Mouse (Mus musculus) forebrain, embryonic 16.5 days (tissue): Measurements from ENCODE around the gene Tpp2. TPM values are rescaled to one million over a fixed set of nuclear protein-coding genes. Genes with fewer than 3 reads are reported as not detected.

Source experiments
- ATAC-seq: fragments of 200-750 bp; cut with Nextera tagmentation; 2 replicates; pipeline ENCODE4 v1.8.0; 2017; ENCODE audit warnings: mild to moderate bottlenecking, moderate library complexity
- H3K27ac ChIP-seq: fragments of 300-500 bp; sonication (generic); 2 replicates; pipeline ENCODE4 v1.5.1; 2014; ENCODE audit warnings: low read length, control low read depth
- H3K27me3 ChIP-seq: fragments of 300-500 bp; sonication (generic); replicated peaks from 2 replicates; pipeline ENCODE4 v1.6.1; 2014; ENCODE audit warnings: low read length; ENCODE audit not compliant: control insufficient read depth, insufficient read depth
- H3K36me3 ChIP-seq: fragments of 300-500 bp; sonication (generic); 2 replicates; pipeline ENCODE4 v1.6.1; 2014; ENCODE audit not compliant: control insufficient read depth, insufficient read depth
- H3K4me1 ChIP-seq: fragments of 300-500 bp; sonication (generic); replicated peaks from 2 replicates; pipeline ENCODE4 v1.6.1; 2014; ENCODE audit warnings: low read length; ENCODE audit not compliant: control insufficient read depth, insufficient read depth
- H3K4me2 ChIP-seq: fragments of 300-500 bp; sonication (generic); 2 replicates; pipeline ENCODE4 v1.6.1; 2014; ENCODE audit warnings: mild to moderate bottlenecking, low read length, control low read depth
- H3K4me3 ChIP-seq: fragments of 300-500 bp; sonication (generic); replicated peaks from 2 replicates; pipeline ENCODE4 v1.5.1; 2014; ENCODE audit warnings: mild to moderate bottlenecking, low read length, control low read depth
- H3K9ac ChIP-seq: fragments of 300-500 bp; sonication (generic); replicated peaks from 2 replicates; pipeline ENCODE4 v1.6.1; 2014; ENCODE audit warnings: low read depth, low read length, control low read depth
- H3K9me3 ChIP-seq: fragments of 300-500 bp; sonication (generic); 2 replicates; pipeline ENCODE4 v1.6.1; 2016; ENCODE audit warnings: low read length; ENCODE audit not compliant: control insufficient read depth
- WGBS: fragments of 180-500 bp; shearing (Covaris S2); extraction: QIAGEN DNeasy Blood & Tissue Kit; methylation state at CpG from one replicate; pipeline ENCODE4 v1.1.7; 2014; 5-methylcytosine and 5-hydroxymethylcytosine counted together
- polyA plus RNA-seq: library from polyadenylated mRNA; unstranded; fragments of >200 nt; fragmentation: Nextera tagmentation; extraction: Ambion mirVana; gene quantifications from 2 replicates; pipeline ENCODE4 v1.2.1, GENCODE M21; 2015

Gene Tpp2
- polyA plus RNA-seq, 1 experiment from 2014 or later: 58.6 TPM

DNA sequence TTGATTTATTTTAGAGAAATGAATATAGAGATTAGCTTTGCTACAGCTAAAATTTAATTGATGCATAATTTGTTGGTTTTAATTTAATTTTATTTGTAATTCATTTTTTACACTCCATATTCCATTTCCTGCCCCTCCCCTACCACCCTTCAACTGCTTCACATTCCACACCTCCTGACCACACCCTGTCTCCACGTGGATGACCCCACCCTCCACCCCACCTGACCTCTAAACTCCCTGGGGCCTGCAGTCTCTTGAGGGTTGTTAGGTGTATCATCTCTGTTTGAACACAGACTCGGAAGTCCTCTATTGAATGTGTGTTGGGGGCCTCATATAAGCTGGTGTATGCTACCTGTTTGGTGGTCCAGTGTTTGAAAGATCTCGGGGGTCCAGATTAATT lies 37.6 kb downstream of the Tpp2 start:
- Histone ChIP-seq H3K9me3 (no peaks in the 10 kb centered on the region), H3K27me3 (no peaks in the 10 kb centered on the region), H3K9ac (no peak overlapping the region), H3K4me2 (no peak overlapping the region), H3K36me3 (peaks cover 5% of the 10 kb centered on the region), H3K4me1 (no peaks in the 10 kb centered on the region), H3K27ac (no peak overlapping the region), H3K4me3 (no peak overlapping the region)
- WGBS: 80% methylated on average over 3 of the region's 3 CpGs
- no peak for ATAC-seq

DNA sequence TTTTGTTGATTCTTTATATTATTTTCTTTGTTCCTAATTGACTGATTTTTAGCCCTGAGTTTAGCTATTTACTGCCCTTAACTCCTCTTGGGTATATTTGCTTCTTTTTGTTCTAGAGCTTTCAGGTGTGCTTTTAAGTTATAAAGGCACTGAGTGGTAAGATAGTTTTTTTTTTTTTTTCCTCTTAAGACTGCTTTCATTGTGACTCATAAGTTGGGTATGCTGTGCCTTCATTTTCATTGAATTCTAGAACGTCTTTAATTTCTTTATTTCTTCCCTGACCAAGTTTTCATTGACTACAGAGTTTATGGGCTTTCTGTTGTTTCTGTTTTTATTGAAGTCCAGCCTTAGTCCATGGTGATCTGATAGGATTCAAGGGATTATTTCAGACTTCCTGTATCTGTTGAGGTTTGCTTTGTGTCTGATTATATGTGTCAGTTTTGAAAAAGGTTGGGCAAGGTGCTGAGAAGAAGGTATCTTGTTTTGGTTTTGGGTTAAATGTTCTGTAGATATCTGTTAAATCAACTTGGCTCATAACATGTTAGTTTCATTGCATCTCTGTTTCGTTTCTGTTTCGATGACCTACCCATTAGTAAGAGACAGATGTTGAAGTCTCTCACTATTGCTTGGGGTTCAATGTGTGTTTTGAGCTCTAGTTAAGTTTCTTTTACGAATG lies 63.6 kb downstream of the Tpp2 start:
- H3K4me3 ChIP-seq: no peak overlapping the region
- no peak overlapping the region for H3K27ac ChIP-seq
- peaks cover 38% of the 10 kb centered on the region for H3K36me3 ChIP-seq
- no peak overlapping the region for H3K9ac ChIP-seq
- ATAC-seq: no peak
- H3K27me3 ChIP-seq: no peaks in the 10 kb centered on the region
- no peak overlapping the region for H3K4me2 ChIP-seq
- H3K9me3 ChIP-seq: 0 out of 2 replicates have a peak, but pooled peaks cover 2% of the 10 kb centered on the region
- 94% methylated on average over 4 of the region's 4 CpGs for WGBS
- no peaks in the 10 kb centered on the region for H3K4me1 ChIP-seq

DNA sequence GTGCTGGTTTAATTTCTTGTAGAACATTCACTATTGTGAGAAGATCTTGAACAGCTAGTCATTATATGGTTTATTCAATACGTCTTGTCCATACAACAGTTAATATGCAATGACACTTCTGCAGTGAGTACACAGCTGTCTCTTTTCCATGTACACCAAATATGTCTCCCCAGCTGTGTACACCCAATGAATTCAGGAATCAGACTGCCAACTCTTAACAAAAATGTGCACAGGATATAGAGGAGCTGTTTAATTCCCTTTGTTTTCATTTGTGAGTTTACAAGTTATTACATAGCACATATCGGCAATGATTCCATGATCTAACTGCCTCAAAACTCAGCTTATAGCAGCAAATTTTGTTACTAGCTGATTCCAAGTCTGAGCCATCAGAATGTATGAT lies 71.1 kb downstream of the Tpp2 start:
- Histone ChIP-seq H3K27ac (no peak overlapping the region), H3K9ac (no peak overlapping the region), H3K27me3 (no peaks in the 10 kb centered on the region), H3K36me3 (peaks cover 9% of the 10 kb centered on the region), H3K4me1 (no peaks in the 10 kb centered on the region), H3K4me3 (no peak overlapping the region), H3K9me3 (no peaks in the 10 kb centered on the region), H3K4me2 (no peak overlapping the region)
- no peak for ATAC-seq
- WGBS: 96% methylated on average over 2 of the region's 2 CpGs

DNA sequence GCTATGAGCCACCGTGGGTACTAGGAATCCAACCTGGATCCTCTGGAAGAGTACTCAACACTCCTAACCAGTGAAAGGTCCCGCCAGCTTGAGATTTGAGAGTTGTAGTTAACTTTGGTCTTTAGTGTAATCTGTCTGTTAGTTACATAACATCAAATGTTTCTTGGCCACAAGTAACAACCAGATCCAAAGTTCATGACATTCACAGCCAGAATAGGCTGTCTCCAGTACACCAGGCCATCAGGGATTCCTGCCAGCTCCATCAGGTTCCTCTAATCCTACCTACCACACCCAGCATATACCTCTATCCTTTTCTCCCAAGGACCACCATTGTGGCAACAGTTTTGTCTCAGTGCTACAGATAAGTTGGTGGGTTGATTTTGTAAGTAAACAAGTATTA lies 82.1 kb downstream of the Tpp2 start:
- Histone ChIP-seq H3K36me3 (no peaks in the 10 kb centered on the region), H3K27ac (no peak overlapping the region), H3K4me1 (no peaks in the 10 kb centered on the region), H3K9ac (no peak overlapping the region), H3K4me2 (no peak overlapping the region), H3K27me3 (no peaks in the 10 kb centered on the region), H3K9me3 (no peaks in the 10 kb centered on the region), H3K4me3 (no peak overlapping the region)
- 94% methylated on average over 2 of the region's 2 CpGs for WGBS
- ATAC-seq: no peak

DNA sequence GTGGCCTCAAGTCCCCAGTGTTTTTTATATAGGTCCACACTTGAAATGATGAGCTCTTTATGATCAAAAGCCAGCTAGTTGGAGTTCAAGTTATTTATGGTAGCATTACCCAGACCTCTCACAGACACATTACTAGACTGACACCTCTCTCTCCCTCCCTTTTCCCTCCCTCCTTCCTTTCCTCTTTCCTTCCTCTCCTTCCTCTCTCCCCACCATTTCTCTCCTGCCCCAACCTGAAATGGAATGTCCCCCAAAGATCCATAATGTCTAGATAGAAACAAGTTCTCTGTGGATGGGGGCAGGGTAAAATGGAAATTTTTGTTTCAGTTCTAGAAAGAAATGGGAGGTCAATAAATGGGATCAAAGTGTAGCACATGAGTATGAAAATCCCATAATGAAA lies 86.5 kb downstream of the Tpp2 start, which contains the start of gene Mettl21c:
Gene Mettl21c, minus strand, starts transcription at position 101 of the 400 bp plus-strand sequence.
- no peak within 1 kb of the TSS for H3K4me2 ChIP-seq
- H3K9ac ChIP-seq: no peak within 1 kb of the TSS
- H3K27ac ChIP-seq: no peak within 1 kb of the TSS
- no peaks in the 10 kb centered on the region for H3K36me3 ChIP-seq
- ATAC-seq: no peak
- no peak within 1 kb of the TSS for H3K4me3 ChIP-seq
- no peaks in the 10 kb centered on the region for H3K27me3 ChIP-seq
- H3K9me3 ChIP-seq: no peaks in the 10 kb centered on the region
- H3K4me1 ChIP-seq: no peaks in the 10 kb centered on the region

DNA sequence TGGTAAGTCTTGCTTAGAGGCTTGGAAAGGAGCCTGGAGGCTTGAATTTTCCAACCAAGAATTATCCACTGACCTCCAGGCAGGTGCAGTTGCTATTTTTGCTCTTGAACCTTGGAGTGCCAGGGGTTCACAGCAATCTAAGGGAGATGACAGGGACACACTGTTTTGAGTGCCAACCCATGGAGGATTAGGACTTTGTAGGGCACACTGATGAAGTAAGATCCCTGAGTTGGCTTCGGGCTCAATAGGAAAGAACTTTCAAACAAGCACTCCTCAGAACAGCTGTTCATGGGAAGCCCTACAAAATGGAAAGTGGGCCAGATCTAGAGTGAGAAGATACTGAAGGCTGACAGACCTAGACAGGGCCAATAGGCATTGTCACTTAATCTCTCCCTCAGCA lies 89.2 kb downstream of the Tpp2 start:
- H3K27me3 ChIP-seq: no peaks in the 10 kb centered on the region
- H3K9me3 ChIP-seq: no peaks in the 10 kb centered on the region
- H3K9ac ChIP-seq: no peak overlapping the region
- no peak overlapping the region for H3K27ac ChIP-seq
- no peaks in the 10 kb centered on the region for H3K4me1 ChIP-seq
- no peak overlapping the region for H3K4me3 ChIP-seq
- no peak overlapping the region for H3K4me2 ChIP-seq
- no peaks in the 10 kb centered on the region for H3K36me3 ChIP-seq
- 84% methylated on average over 1 of the region's 1 CpGs for WGBS
- ATAC-seq: no peak

DNA sequence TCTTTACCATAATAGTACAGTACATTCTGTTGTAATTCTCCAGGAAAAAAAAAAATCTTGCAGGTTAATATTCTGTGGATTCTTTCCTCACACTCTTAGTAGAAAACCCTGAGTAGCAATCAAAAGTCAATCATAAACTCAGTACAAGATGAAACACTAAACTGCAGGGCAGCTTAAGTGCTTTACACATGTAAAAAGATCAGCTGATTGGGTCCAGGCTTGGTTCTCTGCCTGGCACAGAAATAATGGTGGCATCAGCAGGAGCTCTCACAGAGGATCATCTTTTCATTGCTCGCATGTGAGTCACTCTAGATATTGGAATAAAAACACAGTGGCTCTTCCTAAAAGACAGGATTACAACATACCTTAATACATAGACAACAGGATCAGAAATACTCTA lies 94.2 kb downstream of the Tpp2 start:
- Histone ChIP-seq H3K4me3 (no peak overlapping the region), H3K9ac (no peak overlapping the region), H3K36me3 (no peaks in the 10 kb centered on the region), H3K4me2 (no peak overlapping the region), H3K9me3 (no peaks in the 10 kb centered on the region), H3K4me1 (no peaks in the 10 kb centered on the region), H3K27me3 (no peaks in the 10 kb centered on the region), H3K27ac (no peak overlapping the region)
- no peak for ATAC-seq
- WGBS: 79% methylated on average over 1 of the region's 1 CpGs

DNA sequence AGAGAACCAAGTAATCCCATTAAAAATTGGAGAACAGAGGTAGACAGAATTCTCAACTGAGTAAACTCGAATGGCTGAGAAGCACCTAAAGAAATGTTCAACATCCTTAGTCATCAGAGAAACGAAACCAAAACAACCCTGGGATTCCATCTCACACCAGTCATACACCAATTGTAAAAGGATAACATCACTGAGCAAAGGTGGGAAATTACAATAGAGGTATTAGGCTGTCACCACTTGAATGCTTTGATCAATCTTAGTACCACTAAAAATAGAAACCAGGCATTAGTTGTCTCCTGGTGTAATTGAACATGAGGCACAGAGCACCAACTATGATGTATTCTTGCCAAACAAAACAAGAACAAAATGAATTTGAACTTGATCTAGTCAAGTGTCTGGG lies 98.8 kb downstream of the Tpp2 start:
- no peaks in the 10 kb centered on the region for H3K36me3 ChIP-seq
- ATAC-seq: no peak
- no peak overlapping the region for H3K27ac ChIP-seq
- no peak overlapping the region for H3K9ac ChIP-seq
- no peak overlapping the region for H3K4me2 ChIP-seq
- H3K4me1 ChIP-seq: no peaks in the 10 kb centered on the region
- no peak overlapping the region for H3K4me3 ChIP-seq
- WGBS: 73% methylated on average over 2 of the region's 2 CpGs
- no peaks in the 10 kb centered on the region for H3K9me3 ChIP-seq
- no peaks in the 10 kb centered on the region for H3K27me3 ChIP-seq

DNA sequence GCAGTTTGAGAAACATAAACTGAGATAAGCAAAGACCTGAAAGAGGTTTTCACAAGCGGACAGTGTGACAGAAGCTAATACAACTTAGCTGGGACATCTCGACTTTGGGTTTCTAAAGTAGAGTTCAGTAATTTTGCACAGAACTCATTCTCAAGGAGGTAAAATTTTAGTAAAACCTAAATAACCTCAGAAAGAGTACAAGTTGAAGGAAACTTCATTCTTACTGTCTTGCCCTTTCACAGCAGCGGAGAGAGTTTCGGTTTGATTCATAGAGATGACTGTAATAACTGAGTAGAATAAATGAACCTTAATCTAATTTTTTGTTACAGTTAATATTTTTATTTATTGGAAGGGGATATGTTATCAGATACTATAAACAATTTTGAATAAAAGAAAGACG lies 99.5 kb downstream of the Tpp2 start:
- H3K4me2 ChIP-seq: no peak overlapping the region
- H3K36me3 ChIP-seq: no peaks in the 10 kb centered on the region
- no peak overlapping the region for H3K9ac ChIP-seq
- no peaks in the 10 kb centered on the region for H3K27me3 ChIP-seq
- WGBS: 93% methylated on average over 5 of the region's 5 CpGs
- ATAC-seq: no peak
- H3K4me1 ChIP-seq: no peaks in the 10 kb centered on the region
- H3K27ac ChIP-seq: no peak overlapping the region
- no peak overlapping the region for H3K4me3 ChIP-seq
- no peaks in the 10 kb centered on the region for H3K9me3 ChIP-seq
